Mouse (Mus musculus): Measurements from ENCODE around the gene Gm49333.

The Gm49333 gene

DNA sequence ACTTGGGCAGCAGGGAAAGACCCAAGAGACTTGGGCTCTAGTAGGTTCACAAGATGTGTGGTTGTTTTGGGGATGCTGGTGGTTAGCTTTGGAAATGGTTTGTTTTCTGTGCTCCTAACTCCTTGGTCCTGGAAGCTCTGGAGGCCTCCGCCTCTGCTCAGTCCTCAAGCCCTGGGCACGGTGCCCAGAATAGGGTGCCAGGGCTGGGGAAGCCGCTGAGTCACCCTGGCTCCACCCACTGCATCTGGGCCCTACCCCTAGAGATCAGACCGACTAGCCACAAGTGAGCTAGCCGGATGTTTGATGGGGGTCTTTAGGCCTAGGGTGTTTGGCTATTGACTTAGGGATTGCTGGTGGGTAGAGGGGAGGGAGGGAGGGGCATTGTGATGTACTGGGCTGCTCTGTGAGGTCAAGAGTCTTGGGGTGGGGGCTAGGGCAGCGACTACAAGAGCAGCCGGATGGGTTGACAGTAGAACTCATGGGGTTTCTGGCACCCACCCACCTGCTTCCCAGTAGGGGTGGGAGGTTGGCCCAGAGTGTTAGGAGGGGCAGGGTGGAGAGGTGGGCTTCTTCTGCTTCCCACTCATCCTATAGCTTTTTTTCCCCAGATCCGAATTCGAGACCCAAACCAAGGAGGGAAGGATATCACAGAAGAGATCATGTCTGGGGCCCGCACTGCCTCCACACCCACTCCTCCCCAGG, 66.7 kb downstream of the Gm49333 start:
- DNase-seq (ENCODE audit: low read depth, low spot score), result no peak

DNA sequence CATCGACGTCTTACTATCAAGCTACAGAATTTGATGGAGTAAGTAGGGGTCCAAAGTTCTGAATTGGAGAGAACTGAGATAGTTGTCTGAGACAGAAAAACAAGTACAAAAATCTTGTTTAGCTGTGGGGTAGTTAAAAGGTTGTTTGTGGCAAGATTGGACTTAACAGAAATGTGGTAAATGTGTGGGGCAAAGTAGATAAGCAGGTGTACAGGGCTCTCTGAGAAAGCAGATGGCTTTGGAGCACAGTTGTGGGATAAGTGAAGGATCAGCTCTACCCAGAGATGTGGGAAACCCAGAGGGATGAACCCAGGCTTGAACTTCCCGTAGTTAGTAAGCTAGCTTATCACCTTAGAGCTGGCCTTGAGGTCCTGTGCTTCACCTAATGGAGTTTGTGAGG, 79.4 kb downstream of the Gm49333 start:
- DNase-seq (ENCODE audit: low read depth, low spot score), result no peak

DNA sequence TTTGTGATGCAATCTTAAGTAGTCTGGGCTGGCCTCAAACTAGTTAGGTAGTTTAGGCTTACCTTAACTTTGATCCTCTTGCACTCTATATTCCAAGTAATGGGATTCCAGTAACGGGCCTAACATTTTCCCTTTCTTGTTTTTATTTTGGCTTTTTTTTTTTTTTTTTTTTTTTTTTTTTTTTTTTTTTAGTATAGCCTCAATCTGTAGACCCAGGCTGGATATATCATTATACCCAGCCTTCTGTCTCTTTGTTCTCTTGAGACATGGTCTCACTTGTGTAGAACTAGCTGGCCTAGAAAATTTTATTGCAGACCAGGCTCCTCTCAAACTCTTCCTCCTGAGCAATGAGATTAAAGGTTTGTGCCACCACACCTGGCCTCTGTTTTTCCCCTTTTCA, 80.2 kb downstream of the Gm49333 start:
- DNase-seq (ENCODE audit: low read depth, low spot score), result no peak

DNA sequence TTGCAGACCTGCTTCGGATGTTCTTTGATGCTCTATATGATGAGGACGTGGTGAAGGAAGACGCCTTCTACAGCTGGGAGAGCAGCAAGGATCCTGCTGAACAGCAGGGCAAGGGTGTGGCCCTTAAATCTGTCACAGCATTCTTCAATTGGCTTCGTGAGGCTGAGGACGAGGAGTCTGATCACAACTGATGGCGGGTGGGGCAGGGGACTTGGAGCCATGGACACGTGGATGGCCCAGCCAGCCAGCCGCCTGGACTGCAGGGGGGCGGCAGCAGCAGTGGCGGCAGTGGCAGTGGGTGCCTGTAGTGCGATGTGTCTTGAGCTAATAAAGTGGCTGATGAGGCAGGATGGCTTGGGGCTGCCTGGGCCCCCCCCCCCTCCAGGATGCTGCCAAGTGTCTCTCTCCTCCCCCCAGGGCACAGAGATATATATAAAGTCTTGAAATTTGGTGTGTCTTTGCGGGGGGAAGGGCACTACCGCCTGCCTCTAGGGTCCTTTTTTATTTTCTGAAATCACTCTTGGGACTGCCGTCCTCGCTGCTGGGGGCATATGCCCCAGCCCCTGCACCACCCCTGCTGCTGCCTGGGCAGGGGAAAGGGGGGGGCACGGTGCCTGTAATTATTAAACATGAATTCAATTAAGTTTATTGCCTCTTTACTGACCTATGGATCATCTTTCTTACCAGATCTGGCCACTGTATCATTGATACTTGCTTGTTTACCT, 81.0 kb downstream of the Gm49333 start:
- no peak for DNase-seq (ENCODE audit: low read depth, low spot score)

DNA sequence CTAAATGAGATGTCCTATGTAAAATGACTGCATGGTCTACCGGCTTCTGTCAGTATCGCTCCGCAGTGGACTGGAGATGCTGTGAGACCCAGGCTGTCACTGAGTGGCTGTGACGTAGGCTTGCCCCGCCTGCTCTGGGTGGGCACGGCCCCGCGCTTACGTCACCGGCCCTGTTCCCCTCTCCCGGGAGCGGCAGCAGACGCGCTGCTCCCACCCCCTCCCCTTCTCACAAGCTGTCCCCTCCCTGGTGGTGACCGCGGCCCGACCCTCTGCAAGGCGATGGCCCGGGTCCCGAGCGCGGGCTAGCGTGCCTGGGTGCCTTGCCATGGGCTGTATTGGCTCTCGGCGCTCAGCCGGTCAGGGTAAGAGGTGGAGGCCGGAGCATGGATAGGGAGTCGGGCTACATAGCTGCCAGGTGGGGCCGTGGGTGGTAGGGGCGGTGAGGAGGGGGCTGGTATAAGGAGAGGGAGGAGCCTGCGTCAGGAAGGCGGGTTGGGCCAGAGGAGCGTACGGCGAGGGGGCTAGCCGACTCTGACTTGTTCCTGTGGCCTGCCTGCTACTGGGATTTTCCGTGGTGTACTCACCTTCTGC, 81.8 kb downstream of the Gm49333 start, which contains the start of gene Fam131a:
TSS of gene Fam131a (plus strand) at position 131 of the 591 bp plus-strand sequence.
- DNase-seq (ENCODE audit: low read depth, low spot score), result peak; percentile 85

DNA sequence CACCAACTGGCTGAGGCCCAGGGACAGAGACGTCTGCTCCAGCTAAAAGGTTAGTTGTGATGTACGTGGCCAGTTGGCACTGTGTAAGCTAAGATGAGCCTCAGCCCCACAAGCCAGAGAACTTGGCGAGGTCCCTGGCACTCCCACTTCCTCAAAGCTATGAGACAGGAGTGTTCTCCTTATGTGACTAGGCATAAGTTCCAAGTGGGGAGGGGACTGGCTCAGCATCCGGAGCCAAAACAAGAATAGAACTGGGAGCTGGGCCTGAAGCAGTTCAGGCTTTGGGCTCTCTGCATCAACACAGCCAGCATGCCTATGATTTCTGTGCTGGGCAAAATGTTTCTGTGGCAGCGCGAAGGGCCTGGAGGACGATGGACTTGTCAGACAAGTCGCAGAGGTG, 83.4 kb downstream of the Gm49333 start:
- no peak for DNase-seq (ENCODE audit: low read depth, low spot score)
